Mouse (Mus musculus) liver, postnatal 0 days (tissue): ENCODE results near the gene 4933425L06Rik. TPM values are rescaled to one million over a fixed set of nuclear protein-coding genes. Genes with fewer than 3 reads are reported as not detected.
A peak's percentile ranks its signal among the peaks of the same experiment; 100 is the strongest.

ENCODE experiments used
- ATAC-seq: fragments of 200-750 bp; cut with Nextera tagmentation; 2 replicates; pipeline ENCODE4 v1.8.0; 2017; ENCODE audit warnings: mild to moderate bottlenecking, moderate library complexity
- DNase-seq: peaks from one replicate; pipeline ENCODE4 v3.0.0-alpha.2; 2016
- H3K27ac ChIP-seq: fragments of 300-500 bp; sonication (generic); 2 replicates; pipeline ENCODE4 v1.5.1; 2014; ENCODE audit warnings: antibody characterized with exemption, moderate library complexity, mild to moderate bottlenecking, low read depth
- H3K27me3 ChIP-seq: fragments of 300-500 bp; sonication (generic); 2 replicates; pipeline ENCODE4 v1.6.1; 2014; ENCODE audit warnings: low read length, control low read depth, mixed read lengths; ENCODE audit not compliant: insufficient read depth
- H3K36me3 ChIP-seq: fragments of 300-500 bp; sonication (generic); replicated peaks from 2 replicates; pipeline ENCODE4 v1.6.1; 2014; ENCODE audit warnings: mild to moderate bottlenecking, control low read depth, low read length, moderate library complexity, mixed read lengths; ENCODE audit not compliant: insufficient read depth
- H3K4me1 ChIP-seq: fragments of 300-500 bp; sonication (generic); 2 replicates; pipeline ENCODE4 v1.6.1; 2014; ENCODE audit warnings: antibody characterized with exemption, mild to moderate bottlenecking, control low read depth; ENCODE audit not compliant: insufficient read depth
- H3K4me2 ChIP-seq: fragments of 300-500 bp; sonication (generic); 2 replicates; pipeline ENCODE4 v1.6.1; 2014; ENCODE audit warnings: low read depth, mild to moderate bottlenecking, low read length, moderate library complexity, mixed read lengths
- H3K4me3 ChIP-seq: fragments of 300-500 bp; sonication (generic); 2 replicates; pipeline ENCODE4 v1.5.1; 2014; ENCODE audit warnings: low read depth, low read length
- H3K9ac ChIP-seq: fragments of 300-500 bp; sonication (generic); replicated peaks from 2 replicates; pipeline ENCODE4 v1.6.1; 2014; ENCODE audit warnings: mild to moderate bottlenecking, moderate library complexity
- H3K9me3 ChIP-seq: fragments of 300-500 bp; sonication (generic); 2 replicates; pipeline ENCODE4 v1.6.1; 2016; ENCODE audit warnings: mild to moderate bottlenecking, control low read depth, low read length, mixed read lengths
- CTCF ChIP-seq: sonication (generic); IDR thresholded peaks from 2 replicates; pipeline ENCODE4 v1.5.1; 2016; ENCODE audit warnings: antibody characterized with exemption, low read depth
- EP300 ChIP-seq: IDR thresholded peaks from 2 replicates; pipeline ENCODE4 v1.6.1; 2016; ENCODE audit warnings: antibody characterized with exemption, low read depth, mild to moderate bottlenecking
- WGBS: fragments of 180-500 bp; shearing (Covaris S2); extraction: QIAGEN DNeasy Blood & Tissue Kit; methylation state at CpG from one replicate; pipeline ENCODE4 v1.1.7; 2014; ENCODE audit not compliant: insufficient replicate concordance; 5-methylcytosine and 5-hydroxymethylcytosine counted together
- polyA plus RNA-seq: library from polyadenylated mRNA; unstranded; fragments of >200 nt; fragmentation: Nextera tagmentation; extraction: Ambion mirVana; gene quantifications from 2 replicates; pipeline ENCODE4 v1.2.1, GENCODE M21; 2015

Gene 4933425L06Rik
- polyA plus RNA-seq, 1 experiment from 2014 or later, result not detected

- TF ChIP-seq EP300, result no peak
- peak; percentile 41 for TF ChIP-seq CTCF
- no peak for DNase-seq
These were observed 66.0 kb downstream of the 4933425L06Rik start for GRCm38 (mm10) chr13:105147795-105148418.

GRCm38 (mm10) chr13:105150006-105150405, 68.1 kb downstream of the 4933425L06Rik start:
- no peaks in the 10 kb centered on the region for H3K36me3 ChIP-seq
- H3K4me2 ChIP-seq, result no peak overlapping the region
- no peak overlapping the region for H3K9ac ChIP-seq
- no peak overlapping the region for H3K27ac ChIP-seq
- H3K9me3 ChIP-seq, result no peaks in the 10 kb centered on the region
- whole genome bisulfite sequencing, result 78% methylated on average over 3 of the region's 3 CpGs
- no peak overlapping the region for H3K4me3 ChIP-seq
- DNase-seq (no peak), ATAC-seq (no peak)
- no peaks in the 10 kb centered on the region for H3K4me1 ChIP-seq
- TF ChIP-seq EP300, result no peak
- H3K27me3 ChIP-seq, result no peaks in the 10 kb centered on the region

More at GRCm38 (mm10) chr13:105147795-105148418, 66.0 kb downstream of the 4933425L06Rik start:
- H3K9ac ChIP-seq, result no peak overlapping the region
- WGBS, result 38% methylated on average over 4 of the region's 4 CpGs
- H3K27ac ChIP-seq, result no peak overlapping the region
- peak; percentile 69 for ATAC-seq
- H3K36me3 ChIP-seq, result no peaks in the 10 kb centered on the region
- H3K27me3 ChIP-seq, result no peaks in the 10 kb centered on the region
- H3K9me3 ChIP-seq, result no peaks in the 10 kb centered on the region
- H3K4me3 ChIP-seq, result no peak overlapping the region
- no peaks in the 10 kb centered on the region for H3K4me1 ChIP-seq
- no peak overlapping the region for H3K4me2 ChIP-seq

- H3K4me3 ChIP-seq, result no peak overlapping the region
- ATAC-seq (no peak), DNase-seq (peak; percentile 46)
- no peak overlapping the region for H3K4me2 ChIP-seq
- H3K9me3 ChIP-seq, result no peaks in the 10 kb centered on the region
- H3K27ac ChIP-seq, result no peak overlapping the region
- H3K9ac ChIP-seq, result no peak overlapping the region
- 67% methylated on average over 4 of the region's 4 CpGs for WGBS
- H3K36me3 ChIP-seq, result no peaks in the 10 kb centered on the region
- H3K4me1 ChIP-seq, result no peaks in the 10 kb centered on the region
- no peaks in the 10 kb centered on the region for H3K27me3 ChIP-seq
- TF ChIP-seq CTCF, result peak; percentile 61
- TF ChIP-seq EP300, result no peak
These were observed 72.0 kb downstream of the 4933425L06Rik start for GRCm38 (mm10) chr13:105153955-105154354.

- Histone ChIP-seq H3K4me3 (no peak overlapping the region), H3K9ac (no peak overlapping the region), H3K27me3 (no peaks in the 10 kb centered on the region), H3K27ac (no peak overlapping the region), H3K4me1 (no peaks in the 10 kb centered on the region), H3K9me3 (no peaks in the 10 kb centered on the region), H3K36me3 (no peaks in the 10 kb centered on the region), H3K4me2 (no peak overlapping the region)
- ATAC-seq, result no peak
- no peak for DNase-seq
- TF ChIP-seq EP300 (no peak), CTCF (no peak)
- 79% methylated on average over 6 of the region's 6 CpGs for WGBS
These were observed 83.5 kb downstream of the 4933425L06Rik start for GRCm38 (mm10) chr13:105165441-105165840.

Other genes with a start within 250 kb of the 4933425L06Rik start
- not detected in 2 replicates for gene Shisal2b, start 218.2 kb upstream of the 4933425L06Rik start, polyA plus RNA-seq
- 0.45 and 0.58 TPM in 2 replicates for gene Rgs7bp, start 27.2 kb upstream of the 4933425L06Rik start, polyA plus RNA-seq
- 1.0 and 1.1 TPM in 2 replicates for gene Rnf180, start 212.7 kb downstream of the 4933425L06Rik start, polyA plus RNA-seq